Mouse (Mus musculus): ENCODE data around the gene Calm5. TPM values are rescaled to one million over a fixed set of nuclear protein-coding genes. Genes with fewer than 3 reads are reported as not detected.

The Calm5 gene
- total RNA-seq, 2 experiments from 2014 or later, result not detected

Other genes starting within 250 kb of the Calm5 start
- 10 to 100 TPM; 16.4 to 17.9 TPM for gene Fam208b, start 243.1 kb upstream of the Calm5 start, total RNA-seq (2021)
- 1 to 10 TPM; 6.7 to 8.2 TPM for gene Asb13, start 220.1 kb upstream of the Calm5 start, total RNA-seq (2021)
- not detected for gene Calml3, start 49.9 kb upstream of the Calm5 start, total RNA-seq (2021)
- gene Calm4, start 16.4 kb upstream of the Calm5 start, total RNA-seq (2021), result not detected
- gene Net1, start 64.0 kb downstream of the Calm5 start, total RNA-seq (2021), result 10 to 100 TPM; 37.4 to 41.6 TPM
- not detected for gene Tubal3, start 64.1 kb downstream of the Calm5 start, total RNA-seq (2021)
- gene Ucn3, start 91.2 kb downstream of the Calm5 start, total RNA-seq (2021), result not detected
- 10 to 100 TPM; 13.0 to 13.5 TPM for gene Akr1c14, start 194.8 kb downstream of the Calm5 start, total RNA-seq (2021)